Mouse (Mus musculus) spleen, postnatal 36 days (tissue): ENCODE results near the gene Ikbke.
"Not testable (repeated sequence)": the region's sequence is repeated elsewhere in the genome, so short reads cannot be mapped to it uniquely, and the experiment has no call there.

Source experiments
- DNase-seq, 2 experiments: peaks; one replicate each; pipeline ENCODE4 v3.0.0; 2022; ENCODE audit warnings: low spot score in 2 of 2, mixed read lengths in 1 of 2

Ikbke gene

DNA sequence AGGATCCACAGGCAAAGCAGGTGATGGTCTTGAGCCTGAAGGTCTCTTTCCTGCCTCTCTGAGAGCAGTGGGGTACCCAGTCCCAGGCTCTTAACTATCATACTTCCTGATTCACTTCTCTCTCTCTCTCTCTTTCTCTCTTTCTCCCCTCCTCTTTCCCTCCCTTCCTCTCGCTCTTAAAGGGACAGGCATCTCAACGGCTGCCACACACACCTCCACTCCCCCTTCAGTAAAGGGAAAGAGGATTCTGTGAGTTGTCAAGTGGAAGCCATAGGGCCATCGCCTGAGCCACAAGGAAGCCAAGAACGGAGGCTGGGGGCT, at the start of gene Ikbke:
Gene Ikbke (minus strand): TSS at position 151 of the 321 bp plus-strand sequence.
- DNase-seq = peak in 1 of 2 experiments; percentile 7

DNA sequence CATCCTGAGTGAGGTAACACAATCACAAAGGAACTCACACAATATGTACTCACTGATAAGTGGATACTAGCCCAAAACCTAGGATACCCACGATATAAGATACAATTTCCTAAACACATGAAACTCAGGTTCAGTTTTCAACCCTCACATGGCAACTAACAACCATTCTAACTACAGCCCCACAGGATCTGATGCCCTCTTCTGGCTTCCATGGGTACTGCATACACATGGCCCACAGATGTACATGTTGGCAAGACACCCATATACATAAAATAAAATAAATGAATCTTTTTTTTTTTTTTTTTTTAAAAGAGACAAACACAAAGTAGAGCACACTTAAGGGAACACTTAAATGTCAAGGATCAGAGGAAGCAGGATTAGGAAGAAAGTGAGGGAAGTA, 49.7 kb upstream of the Ikbke start:
- not testable (repeated sequence) for DNase-seq

DNA sequence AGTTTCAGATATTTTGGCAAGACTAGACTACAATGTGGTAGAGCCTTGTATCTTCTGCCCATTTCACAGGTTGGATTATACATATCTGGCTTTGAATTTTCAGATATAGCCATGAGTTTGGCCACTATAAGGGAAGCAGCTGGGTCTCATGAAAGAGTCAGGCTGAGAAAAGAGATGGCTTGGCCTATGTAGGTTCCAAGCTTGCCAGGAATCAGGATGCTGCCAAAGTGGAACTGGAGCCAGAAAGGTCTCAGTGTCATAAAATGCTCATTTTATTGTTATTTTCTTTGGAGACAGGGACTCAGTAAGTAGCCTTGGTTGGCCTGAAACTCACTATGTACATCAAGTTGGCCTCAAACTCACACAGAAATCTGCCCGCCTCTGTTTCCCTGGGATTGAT, 47.8 kb upstream of the Ikbke start:
- DNase-seq = no peak

DNA sequence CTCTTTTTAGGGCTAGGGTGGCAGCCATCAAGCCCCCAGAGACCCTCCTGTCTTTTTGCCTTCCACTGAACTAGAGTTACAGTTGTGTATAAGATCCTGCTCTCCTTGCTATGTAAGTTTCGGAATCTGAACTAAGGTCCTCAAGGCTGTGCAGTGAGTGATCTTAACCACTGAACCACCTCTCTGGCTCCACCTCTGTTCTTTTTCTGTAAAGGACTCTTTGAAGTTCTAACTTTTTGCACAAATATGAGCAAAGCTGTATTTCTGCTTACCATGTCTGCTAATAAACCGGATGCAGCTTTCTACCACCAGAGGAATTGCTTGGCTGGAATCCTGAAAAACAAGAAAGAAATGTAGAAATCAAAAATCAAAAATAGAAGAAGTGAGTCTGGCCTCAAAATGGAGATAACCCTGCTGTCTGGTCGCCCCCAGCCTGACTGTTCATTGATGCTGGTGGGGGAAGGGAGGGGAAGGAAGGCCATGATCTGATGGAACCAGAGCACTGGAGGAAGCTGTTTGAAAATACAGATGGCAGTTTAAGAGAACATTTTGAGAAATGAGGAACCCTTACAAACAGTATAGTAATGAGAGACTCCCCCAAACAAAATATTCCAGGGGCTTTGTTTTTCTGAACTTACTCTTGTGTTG, 45.5 kb upstream of the Ikbke start:
- DNase-seq = no peak

DNA sequence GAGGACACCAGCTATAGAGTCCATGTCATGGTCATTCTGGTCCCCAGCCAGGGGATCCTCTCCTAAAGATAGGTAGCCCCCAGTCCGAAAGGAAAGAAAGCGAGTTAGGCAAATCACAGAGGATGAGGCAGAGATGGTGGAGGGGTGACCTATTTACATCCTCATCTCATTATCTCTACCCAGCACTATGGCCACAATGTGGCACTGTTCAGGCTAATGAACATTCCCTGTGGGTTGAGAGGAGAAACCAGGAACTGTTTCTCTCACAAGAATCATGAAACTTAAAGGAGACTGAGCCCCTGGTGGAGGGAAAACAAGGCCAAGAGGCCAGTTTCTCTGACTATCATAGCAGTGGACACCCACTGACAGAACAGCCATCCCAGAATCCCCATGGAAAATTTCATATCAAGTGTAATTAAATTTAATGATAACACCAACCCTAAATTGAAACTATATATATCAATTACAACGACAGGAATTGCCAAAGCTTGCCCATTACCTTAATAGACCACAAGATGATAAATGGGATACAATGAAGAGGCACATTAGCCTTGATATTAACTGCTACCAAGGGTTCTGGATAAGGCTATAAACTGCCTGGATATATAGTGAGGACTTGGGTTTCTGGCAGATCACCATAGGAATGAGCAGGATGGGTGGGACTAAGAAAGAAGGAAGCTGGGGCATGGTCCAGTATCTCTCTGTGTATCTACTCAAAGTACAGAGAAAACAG, 40.4 kb upstream of the Ikbke start:
- DNase-seq = no peak

DNA sequence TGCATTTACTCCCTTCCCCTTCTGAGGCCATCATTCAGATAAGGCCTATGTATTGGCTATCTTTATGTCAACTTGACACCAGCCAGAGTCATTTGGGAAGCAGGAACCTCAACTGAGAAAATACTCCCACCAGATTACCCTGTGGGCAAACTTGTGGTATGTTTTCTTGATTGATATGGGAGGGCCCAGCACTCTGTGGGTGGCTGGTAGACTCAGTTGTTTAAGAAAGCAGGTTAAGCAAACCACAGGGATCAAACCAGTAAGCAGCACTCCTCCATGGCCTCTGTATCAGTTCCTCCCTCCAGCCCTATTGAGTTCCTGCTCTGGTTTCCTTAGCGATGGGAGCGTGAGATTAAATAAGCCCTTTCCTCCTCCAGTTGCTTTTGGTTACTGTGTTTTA, 39.0 kb upstream of the Ikbke start:
- DNase-seq = no peak

DNA sequence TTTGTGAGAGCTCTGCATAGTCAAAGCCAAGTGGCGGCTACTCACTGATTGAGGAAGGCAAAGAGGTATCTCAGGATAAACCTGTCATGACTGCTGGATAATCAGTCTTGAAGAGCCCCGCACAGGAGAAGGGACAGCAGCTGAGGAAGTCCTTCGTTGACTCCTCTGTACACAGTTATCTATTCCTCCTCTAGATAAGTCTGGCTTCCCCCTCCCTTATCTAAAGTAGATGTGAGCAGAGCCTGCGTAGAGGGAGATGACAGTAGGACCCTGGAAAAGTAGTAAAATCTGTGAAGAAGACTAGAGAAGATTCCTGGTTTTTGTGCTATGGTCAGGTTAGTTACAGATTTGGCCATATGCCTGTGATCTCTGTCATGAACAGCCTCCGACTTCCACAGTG, 38.2 kb upstream of the Ikbke start:
- DNase-seq = no peak

DNA sequence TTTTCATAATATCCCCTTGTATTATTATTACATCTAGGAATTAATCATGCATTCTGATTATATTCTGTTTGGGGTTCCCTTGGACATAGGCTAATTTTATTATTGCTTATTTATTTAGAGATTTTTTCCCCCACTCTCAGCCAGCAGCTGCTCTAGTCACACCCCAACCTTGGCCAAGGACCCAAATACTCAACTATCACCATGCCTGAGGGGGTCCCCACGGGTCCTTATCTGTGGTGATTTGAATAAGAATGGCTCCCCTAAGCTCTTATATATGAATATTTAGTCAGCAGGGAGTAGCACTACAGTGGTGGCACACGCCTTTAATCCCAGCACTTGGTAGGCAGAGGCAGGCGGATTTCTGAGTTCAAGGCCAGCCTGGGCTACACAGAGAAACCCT, 31.9 kb upstream of the Ikbke start:
- DNase-seq = no peak

DNA sequence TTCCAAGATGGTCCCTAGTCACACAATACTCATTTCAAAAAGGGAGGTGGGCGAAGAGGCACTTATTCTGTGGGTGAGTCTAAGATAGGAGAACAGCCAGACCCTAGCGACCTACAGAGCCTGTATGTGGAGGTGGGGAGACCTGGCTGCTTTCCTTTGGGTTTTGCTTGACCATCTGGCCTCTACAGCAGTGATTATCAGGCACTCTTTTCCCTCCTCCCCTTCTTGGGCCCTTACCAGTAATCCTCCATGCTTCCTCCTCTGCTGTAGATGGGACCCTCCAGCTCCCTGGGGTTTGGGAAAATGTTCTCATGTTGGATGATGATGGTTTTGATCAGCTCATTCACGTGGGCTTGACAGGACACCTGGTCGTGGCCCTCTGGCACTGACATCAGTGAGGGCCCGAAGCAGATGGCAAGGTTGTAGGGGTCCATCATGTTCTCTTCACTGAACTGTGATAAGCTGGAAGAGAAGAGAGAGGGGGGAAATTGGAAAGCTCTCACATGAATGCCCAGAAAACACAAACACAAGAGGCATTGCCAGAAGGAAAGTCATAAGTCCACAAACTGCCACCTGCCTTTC, 30.9 kb upstream of the Ikbke start:
- no peak for DNase-seq

DNA sequence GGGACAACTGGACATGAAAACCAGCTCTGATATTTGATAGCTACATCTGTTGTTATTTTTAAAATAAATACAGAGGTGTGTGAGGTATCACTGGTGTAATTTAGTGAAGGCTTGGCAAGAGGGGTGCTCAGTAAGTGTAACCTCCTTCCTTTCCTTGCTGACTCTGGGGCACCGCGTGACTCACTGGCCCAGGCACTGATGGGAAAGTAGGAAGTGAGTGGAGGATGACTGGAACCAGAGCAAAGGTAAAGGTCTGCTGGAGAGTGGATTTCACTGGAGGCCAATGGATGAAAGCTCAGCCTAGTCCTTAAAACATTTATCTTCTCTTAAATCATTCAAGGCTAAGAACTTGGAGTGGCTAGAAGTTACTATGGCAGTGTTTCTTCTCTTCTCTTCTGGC, 21.3 kb upstream of the Ikbke start:
- DNase-seq = no peak

DNA sequence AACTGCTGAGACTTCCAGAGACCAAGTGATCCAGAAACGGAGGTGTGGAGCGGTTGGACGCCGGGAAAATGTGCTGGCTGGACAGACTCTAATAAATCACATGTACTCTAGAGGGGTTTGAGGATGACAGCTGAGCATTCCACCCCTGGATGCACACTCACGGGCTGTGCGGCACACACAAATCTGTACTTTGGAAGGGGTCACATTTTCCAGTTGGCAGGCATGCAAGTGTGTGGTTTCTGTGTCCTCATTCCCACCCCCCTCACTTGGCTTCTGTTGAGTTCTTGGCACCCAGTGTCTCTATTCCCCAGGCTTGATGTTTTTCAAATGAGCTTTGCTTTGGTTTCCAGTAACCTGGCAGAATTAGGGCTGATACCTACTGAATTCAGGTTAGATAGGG, 20.4 kb upstream of the Ikbke start:
- no peak for DNase-seq

DNA sequence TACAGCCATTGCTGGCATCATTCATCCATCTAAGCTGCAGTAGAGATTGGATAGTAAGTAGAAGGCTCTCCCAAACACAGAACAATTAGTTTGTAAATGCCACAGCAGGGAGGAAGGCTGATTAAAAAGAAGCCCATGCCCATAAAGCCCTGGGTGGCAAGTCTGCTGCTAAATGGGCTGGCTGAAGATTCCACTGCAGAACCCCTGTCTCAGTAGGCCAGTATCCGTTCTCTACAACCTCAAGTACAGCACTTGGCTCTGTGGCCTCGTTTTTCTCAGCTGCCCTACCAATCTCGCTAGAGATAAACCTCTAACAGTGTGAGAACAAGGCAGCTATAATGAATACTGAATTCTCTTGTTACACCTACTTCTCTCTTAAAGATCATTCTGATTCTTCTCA, 19.8 kb upstream of the Ikbke start:
- DNase-seq = no peak

DNA sequence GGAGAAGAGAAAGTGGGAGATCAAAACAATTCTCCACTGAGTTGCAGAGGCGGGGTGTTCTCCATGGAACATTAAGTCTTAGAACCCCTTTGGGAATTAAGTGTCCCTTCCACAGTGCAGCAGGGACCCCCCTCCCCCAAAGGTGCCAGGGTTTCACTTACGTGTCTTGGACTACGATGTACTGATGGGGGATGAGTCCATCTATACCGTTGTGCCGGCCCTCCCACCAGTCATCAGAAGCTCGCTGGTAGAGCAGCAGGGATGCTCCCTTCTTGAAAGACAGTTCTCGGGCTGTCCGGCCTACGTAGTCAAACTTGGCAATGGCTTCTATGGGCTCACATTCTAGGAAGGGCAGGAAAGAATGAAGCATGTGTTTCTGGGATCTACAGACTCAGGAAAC, 18.8 kb upstream of the Ikbke start:
- no peak for DNase-seq

DNA sequence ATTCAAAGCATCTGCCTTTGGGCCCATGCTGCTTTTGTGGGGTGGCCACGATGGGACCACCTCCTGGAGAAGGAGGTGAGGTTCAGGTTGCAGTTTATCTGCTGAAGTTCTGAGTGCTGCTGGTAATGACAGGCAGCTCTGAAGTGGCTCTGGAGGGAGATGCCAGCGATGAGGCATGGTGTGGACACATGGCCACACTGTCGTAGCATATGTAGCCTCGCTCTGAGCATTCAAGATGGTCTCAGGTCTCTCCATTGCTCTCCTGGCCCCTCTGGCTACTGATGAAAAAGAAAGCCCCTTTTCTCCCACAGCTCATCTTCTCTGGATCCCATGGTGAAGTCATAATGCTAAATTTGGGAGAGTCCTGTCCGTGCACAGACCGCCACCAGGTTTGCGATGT, 17.3 kb upstream of the Ikbke start:
- no peak for DNase-seq

DNA sequence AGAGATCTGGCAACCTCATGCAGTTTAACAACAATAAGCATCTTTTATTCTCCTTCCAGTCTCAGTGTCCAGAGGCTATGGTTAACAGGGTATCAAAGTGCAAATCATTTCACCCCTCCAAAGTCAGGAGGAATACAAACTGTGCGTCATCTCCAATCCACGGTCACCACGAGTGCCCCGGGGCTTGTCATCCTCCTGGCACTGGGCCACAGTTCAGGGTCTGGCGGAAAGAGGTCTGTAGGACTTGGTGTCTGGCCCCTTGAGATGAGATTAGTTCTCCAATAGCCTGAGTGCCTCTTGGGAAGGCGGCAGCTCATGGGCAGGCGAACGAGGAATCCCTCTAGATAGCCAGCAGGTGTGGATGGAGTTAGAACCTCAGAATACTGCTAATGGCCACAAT, 15.8 kb upstream of the Ikbke start:
- DNase-seq = no peak

DNA sequence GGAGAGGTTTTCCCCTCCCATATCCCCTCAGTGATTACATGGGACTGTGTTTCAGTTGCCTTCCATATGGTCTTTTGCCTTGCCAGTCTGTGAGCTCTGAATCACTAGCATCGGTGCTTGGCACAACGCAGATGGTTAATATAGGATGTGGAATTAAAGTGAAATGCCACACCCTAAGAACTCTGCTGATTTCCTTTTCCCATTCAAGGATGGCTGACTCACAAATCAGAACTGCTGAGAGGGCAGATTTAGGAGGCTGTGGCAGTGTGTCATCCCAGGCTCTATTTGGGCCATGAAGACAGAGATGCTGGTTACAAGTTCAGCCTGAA, 14.5 kb upstream of the Ikbke start:
- no peak for DNase-seq

DNA sequence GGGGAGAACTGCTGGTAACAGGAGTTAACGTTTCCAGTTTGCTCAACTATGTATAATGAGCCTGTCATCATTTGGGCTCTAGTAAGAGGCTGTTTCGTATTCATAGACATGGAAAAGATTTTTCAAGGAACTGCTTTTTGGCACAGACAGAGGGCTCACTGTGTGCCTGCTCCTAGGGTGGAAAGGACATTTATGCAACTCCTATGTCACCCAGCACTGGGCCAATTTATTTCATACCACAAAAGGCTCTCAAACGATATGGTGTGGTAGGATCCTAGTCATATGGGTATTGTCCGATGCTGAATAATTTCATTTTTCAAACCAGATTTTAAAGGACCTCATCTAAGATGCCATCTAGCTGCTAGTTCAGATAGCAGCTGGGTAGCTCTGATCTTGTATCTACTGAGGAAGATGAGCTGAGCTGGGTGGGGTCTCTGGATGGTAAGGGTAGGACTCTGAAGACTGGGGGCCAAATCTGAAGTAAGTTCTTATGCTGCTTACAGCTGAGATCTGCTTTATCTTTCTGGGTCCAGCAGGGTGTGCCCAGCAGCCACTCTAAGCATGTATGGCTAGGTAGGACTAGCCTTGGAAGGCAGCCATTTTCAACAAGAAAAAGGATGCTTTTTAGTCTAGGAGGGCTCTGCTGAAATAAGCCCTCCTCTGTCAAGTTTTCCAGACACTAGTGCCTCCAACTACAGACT, 14.0 kb upstream of the Ikbke start:
- DNase-seq = no peak

DNA sequence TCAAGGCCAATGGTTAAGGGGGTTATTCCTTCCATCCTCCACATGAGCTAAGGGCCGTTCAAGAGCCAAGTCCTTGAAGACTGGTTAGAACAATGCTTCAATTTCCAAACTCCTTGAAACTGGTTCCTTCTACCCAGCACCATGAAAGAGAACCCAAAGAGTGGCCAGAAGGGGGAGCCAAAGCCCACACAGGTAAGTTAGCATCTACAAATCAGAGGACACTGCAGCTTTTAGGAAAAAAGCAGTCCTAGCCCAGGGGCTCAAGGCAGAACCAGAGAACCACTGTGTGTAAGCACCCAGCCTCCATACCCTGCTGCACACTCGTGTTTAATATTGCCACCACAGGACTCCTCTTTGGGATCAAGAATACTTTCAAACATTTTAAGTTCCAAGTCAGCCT, 11.2 kb upstream of the Ikbke start:
- DNase-seq = peak; percentile 39 to 61

DNA sequence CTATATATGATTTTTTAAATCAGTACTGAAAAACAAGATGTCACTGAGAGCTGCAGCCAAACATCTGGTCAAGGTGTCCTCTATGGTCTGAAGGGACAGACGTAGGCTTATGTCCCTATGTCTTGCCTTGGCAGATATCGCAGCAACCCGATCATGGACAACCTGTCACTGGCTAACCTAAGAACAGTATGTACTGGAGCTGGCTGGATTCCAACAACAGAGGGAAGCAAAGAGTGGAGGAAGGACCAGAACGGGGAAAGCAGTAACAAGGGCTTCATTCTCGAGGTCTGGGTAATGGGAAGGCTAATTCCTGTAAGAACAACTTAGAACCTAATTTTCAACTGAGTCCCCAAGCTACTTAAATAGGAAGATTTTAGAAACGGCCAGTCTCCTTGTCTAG, 9.5 kb upstream of the Ikbke start:
- DNase-seq = no peak

DNA sequence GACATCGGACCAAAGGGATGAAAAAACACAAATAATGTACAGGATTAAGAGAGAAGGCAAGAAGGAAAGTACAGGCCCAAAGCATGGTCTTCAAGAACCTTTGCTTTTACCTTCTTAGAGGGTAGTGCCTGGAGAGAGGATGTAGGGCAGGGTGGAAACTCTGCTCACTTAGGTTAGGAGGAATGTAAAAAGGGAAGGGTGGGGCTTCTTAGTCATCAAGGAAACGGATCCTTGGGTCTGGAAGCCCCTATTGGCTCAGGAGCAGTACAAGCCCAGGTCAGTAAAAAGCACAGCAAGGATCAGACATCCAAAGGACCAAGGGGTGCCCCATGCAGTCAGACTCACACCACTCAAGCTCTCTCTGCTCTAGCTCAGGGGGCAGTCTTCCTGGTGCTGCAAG, 7.9 kb upstream of the Ikbke start:
- no peak for DNase-seq

DNA sequence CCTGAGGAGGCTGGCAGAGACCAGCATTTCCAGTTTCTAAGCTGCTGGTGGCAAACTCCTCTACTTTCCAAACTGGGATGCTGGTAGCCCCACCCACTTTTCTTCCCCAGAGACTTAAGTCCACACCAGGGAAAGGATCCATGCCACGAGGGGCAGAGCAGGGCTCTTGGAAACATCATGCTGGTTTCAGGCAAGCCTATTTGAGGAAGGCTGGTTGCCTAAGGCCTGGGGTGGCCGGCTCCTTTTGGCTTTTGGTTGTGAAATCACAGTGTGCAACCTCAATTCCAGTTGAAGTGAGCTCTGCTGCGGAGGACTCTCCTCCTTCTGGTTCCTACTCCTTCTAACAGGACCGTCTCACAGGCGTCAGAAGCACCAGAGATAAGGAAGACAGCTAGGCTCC, 7.4 kb upstream of the Ikbke start:
- DNase-seq = no peak

DNA sequence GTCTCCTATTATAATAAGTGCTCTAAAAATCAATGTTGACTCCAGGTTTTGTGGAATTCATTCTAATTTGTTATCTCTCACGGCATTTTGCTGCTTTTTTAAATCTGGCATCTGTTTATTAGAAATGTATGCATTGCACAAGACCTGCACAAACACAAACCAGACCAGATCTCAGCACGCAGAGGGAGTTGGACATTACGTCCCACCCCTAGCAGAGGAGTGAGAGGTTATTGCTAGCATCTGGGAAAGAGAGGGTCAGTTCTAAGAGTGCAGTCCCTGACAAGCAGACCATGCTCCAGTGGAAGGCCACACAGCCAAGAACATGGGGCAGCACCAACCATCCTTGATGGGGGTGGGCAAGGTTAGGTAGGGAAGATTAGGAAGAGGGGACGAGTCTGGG, 5.2 kb upstream of the Ikbke start:
- DNase-seq = no peak

DNA sequence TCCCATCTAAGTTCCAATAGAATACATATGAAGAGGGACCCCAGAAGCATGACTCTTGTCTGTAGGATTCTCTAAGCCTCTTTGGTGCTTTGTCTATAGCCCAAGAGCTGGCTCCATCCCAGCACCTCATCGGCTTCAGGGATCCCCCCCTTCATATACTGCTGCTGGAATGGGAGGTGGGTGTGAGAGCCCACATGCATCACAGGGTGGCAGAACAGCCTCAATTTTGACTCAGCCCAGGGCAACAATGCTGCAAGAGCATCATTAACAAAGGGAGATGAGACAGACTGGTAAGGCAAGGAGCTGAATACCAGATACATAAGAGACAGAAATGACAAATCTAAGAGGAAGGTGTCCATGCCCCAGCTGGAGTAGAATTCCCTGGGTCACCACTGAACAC, 4.8 kb upstream of the Ikbke start:
- DNase-seq = no peak
